Mouse (Mus musculus): ENCODE measurements at regions not wholly inside any gene's neighbourhood (a gene's known extent, or its start where the extent isn't known, plus 50 kb on each side); places are given as distances from the start of the nearest gene placed in this dataset.

- no peak for TF ChIP-seq CTCF (conservative IDR thresholded peaks at IDR 0.05; ENCODE audit: insufficient read depth, insufficient read length, low read depth, low read length)
- no peak for TF ChIP-seq POLR2A (IDR thresholded peaks at IDR 0.05; ENCODE audit: low read depth, low read length)
Measured at GRCm38 (mm10) chr15:96137534-96137933, 149.8 kb upstream of the Arid2 start.

Data from kidney, adult 2 months (tissue).